Mouse (Mus musculus): ENCODE data around the gene Dock6. TPM values are rescaled to one million over a fixed set of nuclear protein-coding genes. Genes with fewer than 3 reads are reported as not detected.
"Not testable (repeated sequence)": the region's sequence is repeated elsewhere in the genome, so short reads cannot be mapped to it uniquely, and the experiment has no call there.

Gene Dock6
- polyA plus RNA-seq, 1 experiment from 2014 or later = 22.0 TPM

DNA sequence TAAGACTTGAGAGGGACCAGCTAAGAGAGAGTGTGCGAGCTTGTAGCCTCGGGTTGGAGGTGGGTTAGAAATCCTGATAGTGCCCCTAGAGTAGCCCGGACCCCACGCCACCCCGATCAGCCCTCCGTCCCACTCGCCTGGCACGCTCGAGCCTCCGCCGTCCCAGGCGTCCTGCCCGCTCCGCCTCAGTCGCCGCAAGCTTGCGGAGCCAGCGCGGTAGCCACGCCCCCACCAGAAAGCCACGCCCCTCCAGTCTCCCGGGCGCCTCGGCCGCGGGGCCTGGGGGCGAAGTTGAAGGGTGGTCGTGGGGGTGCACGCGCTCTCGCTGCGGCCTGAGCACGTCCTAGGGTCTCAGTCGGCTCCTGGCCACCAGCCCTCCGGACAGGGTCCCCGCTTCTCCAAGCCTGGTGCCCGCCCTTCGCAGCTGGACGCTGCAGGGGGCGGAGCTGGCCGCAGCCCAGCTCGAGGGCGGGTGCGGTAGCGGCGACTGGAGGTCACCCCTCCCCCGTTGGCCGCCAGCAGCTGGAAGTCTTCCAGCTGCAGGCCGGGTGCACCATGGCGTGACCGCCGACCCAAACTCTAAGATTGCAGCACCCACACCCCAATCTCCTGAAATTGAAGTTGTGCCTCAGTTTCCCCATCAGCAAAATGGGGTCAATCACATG, 54.0 kb downstream of the Dock6 start, which contains the start of gene Kank2:
Kank2 (minus strand) TSS at position 400 of the 665 bp plus-strand sequence.
- DNase-seq (ENCODE audit: low spot score) = peak; percentile 89
- WGBS = under 1% methylated on average over 52 of the region's 52 CpGs

DNA sequence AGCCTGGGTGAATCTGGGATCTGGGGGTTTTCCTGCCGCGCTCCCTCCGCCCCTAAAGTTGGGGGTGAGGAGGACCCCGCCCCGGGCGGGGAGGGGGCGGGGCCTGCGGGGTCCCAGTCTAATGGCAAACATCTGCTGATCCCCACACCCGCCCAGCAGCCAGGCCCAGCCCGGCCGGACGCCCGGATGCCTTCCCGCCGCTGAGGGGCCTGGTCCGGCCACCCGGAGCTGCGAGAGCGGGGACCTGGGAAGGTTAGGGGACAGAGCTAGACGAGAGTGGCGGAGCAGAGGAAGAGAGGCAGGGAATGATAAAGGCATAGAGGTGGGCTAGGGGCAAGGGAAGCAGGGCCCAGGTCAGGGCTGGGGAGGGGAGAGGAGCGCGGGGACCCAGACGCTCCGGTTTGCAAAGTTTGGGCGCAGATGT, 54.5 kb downstream of the Dock6 start:
- Histone ChIP-seq H3K4me1 (peaks cover 33% of the 10 kb centered on the region), H3K27me3 (ENCODE audit: low read depth, poor library complexity, severe bottlenecking) (no peaks in the 10 kb centered on the region), H3K4me3 (peak overlapping the region; percentile 85), H3K9me3 (replicated peaks) (no peaks in the 10 kb centered on the region), H3K36me3 (peaks cover 36% of the 10 kb centered on the region), H3K27ac (replicated peaks) (peak overlapping the region; percentile 91)
- peak; percentile 79 for DNase-seq (ENCODE audit: low spot score)
- WGBS = under 1% methylated on average over 26 of the region's 26 CpGs

More for the DNA sequence above, 54.0 kb downstream of the Dock6 start, which contains the start of gene Kank2:
- H3K27ac ChIP-seq (replicated peaks) = peak within 1 kb of the TSS; percentile 91
- no peaks in the 10 kb centered on the region for H3K9me3 ChIP-seq (replicated peaks)
- no peaks in the 10 kb centered on the region for H3K27me3 ChIP-seq (ENCODE audit: low read depth, poor library complexity, severe bottlenecking)
- H3K4me1 ChIP-seq = peaks cover 33% of the 10 kb centered on the region
- H3K36me3 ChIP-seq = peaks cover 30% of the 10 kb centered on the region
- peak within 1 kb of the TSS; percentile 85 for H3K4me3 ChIP-seq

DNA sequence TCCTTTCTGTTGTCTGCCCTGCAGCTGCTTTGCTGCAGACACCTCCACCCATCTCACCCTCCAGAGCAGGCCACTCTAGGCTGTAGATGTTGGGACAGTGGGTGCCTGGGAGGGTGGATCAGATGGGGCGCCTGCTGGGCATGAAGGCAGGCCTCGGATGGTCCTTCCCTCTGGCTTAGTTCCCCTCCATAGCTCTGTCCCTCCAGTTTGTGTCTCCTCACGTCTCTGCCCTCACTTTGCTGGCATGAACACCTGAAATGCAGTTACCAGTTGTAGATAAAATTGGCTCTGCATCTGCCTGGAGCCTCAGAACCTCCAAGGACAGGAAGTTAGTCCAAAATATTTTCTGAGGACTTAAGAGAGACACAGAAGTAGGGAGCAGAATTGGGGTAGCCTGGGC, 55.5 kb downstream of the Dock6 start:
- 60% methylated on average over 3 of the region's 3 CpGs for WGBS
- Histone ChIP-seq H3K4me1 (peaks cover 33% of the 10 kb centered on the region), H3K36me3 (peaks cover 43% of the 10 kb centered on the region), H3K4me3 (peak overlapping the region; percentile 85; the same call in 1 of the 2 replicates), H3K27me3 (ENCODE audit: low read depth, poor library complexity, severe bottlenecking) (no peaks in the 10 kb centered on the region), H3K9me3 (replicated peaks) (no peaks in the 10 kb centered on the region), H3K27ac (replicated peaks) (peak overlapping the region; percentile 72; the same call in 1 of the 2 replicates)
- no peak for DNase-seq (ENCODE audit: low spot score)

DNA sequence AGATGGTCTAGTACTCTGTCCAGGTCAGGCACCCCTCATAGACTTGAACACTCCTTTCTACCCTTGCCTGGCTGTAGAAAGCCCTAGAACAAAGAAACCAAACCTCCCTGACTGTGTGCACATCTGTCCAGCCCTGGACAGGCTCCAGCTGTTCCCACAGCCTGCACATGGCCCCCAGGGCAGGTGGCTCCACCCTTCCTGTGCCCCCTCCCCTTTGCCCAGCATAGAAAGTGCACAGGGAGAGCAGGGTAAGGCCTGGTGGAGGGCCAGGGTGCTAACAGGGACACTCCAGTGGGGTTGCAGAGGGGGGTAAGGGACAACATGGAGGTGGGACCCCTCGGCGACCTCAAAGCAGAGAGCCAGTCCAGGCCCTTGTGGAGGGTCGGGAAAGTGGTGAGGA, 56.2 kb downstream of the Dock6 start:
- WGBS = 70% methylated on average over 3 of the region's 3 CpGs
- DNase-seq (ENCODE audit: low spot score) = peak; percentile 26
- Histone ChIP-seq H3K36me3 (peaks cover 49% of the 10 kb centered on the region), H3K27me3 (ENCODE audit: low read depth, poor library complexity, severe bottlenecking) (no peaks in the 10 kb centered on the region), H3K9me3 (replicated peaks) (no peaks in the 10 kb centered on the region), H3K4me1 (peaks cover 33% of the 10 kb centered on the region), H3K4me3 (peak overlapping the region; percentile 85), H3K27ac (replicated peaks) (peak overlapping the region; percentile 72)

DNA sequence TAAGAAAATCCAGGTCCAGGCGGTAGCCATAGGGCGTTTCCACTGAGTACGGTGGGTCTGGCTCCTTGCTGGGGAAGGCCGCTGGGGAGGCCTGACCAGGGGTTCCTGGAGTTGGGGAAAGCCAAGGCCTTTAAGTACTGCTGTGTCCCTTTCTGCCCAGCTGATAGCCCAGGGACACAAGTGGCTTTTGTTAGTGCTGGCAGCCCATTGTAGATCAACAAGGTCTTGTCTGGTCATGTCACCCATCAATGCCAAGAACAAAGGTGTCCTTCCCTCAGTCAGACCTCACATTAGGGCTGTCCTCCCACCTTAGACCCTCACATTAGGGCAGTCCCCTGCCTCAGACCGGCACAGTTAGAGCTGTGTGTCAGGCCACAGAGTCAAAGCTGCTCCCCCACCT, 56.9 kb downstream of the Dock6 start:
- Histone ChIP-seq H3K27me3 (ENCODE audit: low read depth, poor library complexity, severe bottlenecking) (no peaks in the 10 kb centered on the region), H3K9me3 (replicated peaks) (no peaks in the 10 kb centered on the region), H3K4me1 (peaks cover 33% of the 10 kb centered on the region), H3K36me3 (peaks cover 47% of the 10 kb centered on the region), H3K27ac (replicated peaks) (peak overlapping the region; percentile 72), H3K4me3 (peak overlapping the region; percentile 85; the same call in 1 of the 2 replicates)
- DNase-seq (ENCODE audit: low spot score) = no peak
- WGBS = 90% methylated on average over 5 of the region's 5 CpGs

DNA sequence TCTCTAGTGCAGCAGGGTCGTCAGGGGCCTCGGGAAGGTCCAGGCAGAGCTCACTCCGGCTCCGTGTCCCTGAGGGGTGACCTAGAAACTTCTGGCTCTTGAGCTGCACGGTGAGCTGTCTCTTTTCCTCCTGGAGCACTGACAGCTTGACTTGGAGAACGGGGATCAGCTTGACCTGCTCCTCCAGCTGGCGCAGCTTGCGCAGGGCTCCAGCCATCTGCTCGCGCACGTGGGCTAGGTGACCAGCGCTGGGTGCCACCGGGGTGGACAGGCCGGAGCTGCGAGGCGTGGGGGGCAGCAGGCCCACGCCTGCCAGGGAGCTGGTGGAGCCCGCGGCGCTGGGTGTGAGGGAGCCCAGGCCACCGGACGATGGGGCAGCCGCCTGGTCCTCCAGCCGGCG, 57.5 kb downstream of the Dock6 start:
- H3K27ac ChIP-seq (replicated peaks) = no peak overlapping the region

DNA sequence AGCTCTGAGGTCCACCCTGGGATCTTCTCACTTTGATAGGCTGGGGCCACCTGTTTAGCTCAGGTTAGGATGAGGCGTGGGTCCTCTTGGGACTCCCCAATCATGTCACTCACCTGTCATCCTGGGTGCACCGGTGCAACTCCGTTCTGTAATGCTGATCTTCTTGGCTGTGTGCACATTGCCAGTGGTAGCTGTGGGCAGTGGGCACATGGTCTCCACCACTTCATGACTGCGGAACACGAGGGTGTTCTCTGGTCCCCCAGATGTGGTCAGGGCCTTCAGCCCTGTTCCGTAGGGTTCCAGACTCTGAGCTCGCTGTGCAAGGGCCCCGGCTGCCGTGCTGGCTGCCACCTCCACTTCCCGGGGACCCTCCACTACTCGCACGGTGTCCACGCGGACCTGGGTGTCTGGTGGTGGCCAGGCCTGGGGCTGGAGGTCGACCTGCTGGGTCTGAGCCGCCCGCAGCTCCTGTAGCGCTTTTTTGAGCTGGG, 58.0 kb downstream of the Dock6 start:
- H3K4me3 ChIP-seq = no peak overlapping the region
- peaks cover 59% of the 10 kb centered on the region for H3K36me3 ChIP-seq

More for the DNA sequence above, 57.5 kb downstream of the Dock6 start:
- DNase-seq (ENCODE audit: low spot score) = no peak
- Histone ChIP-seq H3K9me3 (replicated peaks) (no peaks in the 10 kb centered on the region), H3K27me3 (ENCODE audit: low read depth, poor library complexity, severe bottlenecking) (no peaks in the 10 kb centered on the region), H3K4me1 (peaks cover 33% of the 10 kb centered on the region), H3K36me3 (peaks cover 54% of the 10 kb centered on the region), H3K4me3 (no peak overlapping the region)
- WGBS = 94% methylated on average over 25 of the region's 25 CpGs

DNA sequence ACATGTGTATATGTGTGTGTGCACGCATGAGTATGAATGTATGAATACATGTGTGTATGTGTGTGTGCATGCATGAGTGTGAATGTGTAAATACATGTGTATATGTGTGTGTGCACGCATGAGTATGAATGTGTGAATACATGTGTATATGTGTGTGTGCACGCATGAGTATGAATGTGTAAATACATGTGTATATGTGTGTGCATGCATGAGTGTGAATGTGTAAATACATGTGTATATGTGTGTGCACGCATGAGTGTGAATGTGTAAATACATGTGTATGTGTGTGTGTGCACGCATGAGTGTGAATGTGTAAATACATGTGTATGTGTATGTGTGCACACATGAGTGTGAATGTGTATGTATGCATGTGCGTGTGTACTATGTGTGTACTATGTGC, 58.9 kb downstream of the Dock6 start:
- H3K27ac ChIP-seq (replicated peaks); H3K9me3 ChIP-seq (replicated peaks); DNase-seq (ENCODE audit: low spot score); H3K27me3 ChIP-seq (ENCODE audit: low read depth, poor library complexity, severe bottlenecking); H3K4me3 ChIP-seq: not testable (repeated sequence)
- Histone ChIP-seq H3K4me1 (peaks cover 29% of the 10 kb centered on the region), H3K36me3 (peaks cover 68% of the 10 kb centered on the region)
- WGBS = 95% methylated on average over 6 of the region's 6 CpGs

More for the DNA sequence above, 58.0 kb downstream of the Dock6 start:
- Histone ChIP-seq H3K9me3 (replicated peaks) (no peaks in the 10 kb centered on the region), H3K27me3 (ENCODE audit: low read depth, poor library complexity, severe bottlenecking) (no peaks in the 10 kb centered on the region), H3K27ac (replicated peaks) (no peak overlapping the region), H3K4me1 (peaks cover 33% of the 10 kb centered on the region)
- 97% methylated on average over 18 of the region's 18 CpGs for WGBS
- DNase-seq (ENCODE audit: low spot score) = no peak

DNA sequence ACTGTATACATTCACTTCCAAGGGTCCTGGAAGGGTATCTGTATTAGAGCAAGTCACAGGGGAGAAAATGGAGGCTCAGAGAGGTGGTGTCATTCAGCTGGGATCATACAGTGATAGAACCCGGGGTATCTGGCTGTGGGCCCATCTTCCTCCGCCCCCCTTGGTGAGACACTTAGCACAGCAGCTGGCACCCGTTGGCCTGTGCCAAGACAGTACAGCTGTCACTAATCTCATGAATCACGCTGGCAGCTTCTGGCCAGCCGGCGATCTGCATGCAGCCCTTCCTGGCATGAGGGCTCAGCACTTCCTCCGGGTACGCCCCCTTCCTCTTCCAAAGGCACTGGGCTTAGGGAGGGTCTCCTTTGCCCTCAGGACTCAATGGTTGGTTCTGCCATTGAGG, 59.8 kb downstream of the Dock6 start:
- DNase-seq (ENCODE audit: low spot score) = no peak
- peak overlapping the region; percentile 7; the same call in 1 of the 2 replicates for H3K4me3 ChIP-seq
- no peaks in the 10 kb centered on the region for H3K27me3 ChIP-seq (ENCODE audit: low read depth, poor library complexity, severe bottlenecking)
- H3K4me1 ChIP-seq = peaks cover 22% of the 10 kb centered on the region
- no peaks in the 10 kb centered on the region for H3K9me3 ChIP-seq (replicated peaks)
- 90% methylated on average over 8 of the region's 8 CpGs for WGBS
- H3K27ac ChIP-seq (replicated peaks) = no peak overlapping the region
- peaks cover 69% of the 10 kb centered on the region for H3K36me3 ChIP-seq

DNA sequence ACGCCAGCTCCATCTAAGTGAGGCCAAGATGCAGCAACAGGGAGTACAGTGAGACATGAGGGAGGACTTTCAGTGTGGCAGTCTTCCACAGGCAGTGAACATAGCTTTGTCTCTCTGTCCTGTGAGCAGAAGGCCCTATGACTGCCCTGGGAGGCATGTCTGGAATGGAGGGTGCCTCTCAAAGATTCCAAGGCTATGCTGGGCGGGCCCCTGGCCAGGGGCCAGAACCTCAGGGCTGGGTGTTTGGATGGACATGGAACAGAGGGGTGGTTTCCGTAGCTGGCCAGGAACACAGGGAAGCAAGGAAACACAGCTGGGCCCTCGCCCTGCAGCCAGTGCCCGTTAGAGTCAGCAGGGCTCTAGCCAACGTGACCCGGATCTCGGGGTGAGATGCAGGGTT, 60.6 kb downstream of the Dock6 start:
- no peak for DNase-seq (ENCODE audit: low spot score)
- WGBS = 90% methylated on average over 8 of the region's 8 CpGs
- H3K27ac ChIP-seq (replicated peaks) = no peak overlapping the region
- H3K4me3 ChIP-seq = no peak overlapping the region
- peaks cover 20% of the 10 kb centered on the region for H3K4me1 ChIP-seq
- H3K9me3 ChIP-seq (replicated peaks) = no peaks in the 10 kb centered on the region
- H3K27me3 ChIP-seq (ENCODE audit: low read depth, poor library complexity, severe bottlenecking) = no peaks in the 10 kb centered on the region
- peaks cover 69% of the 10 kb centered on the region for H3K36me3 ChIP-seq

DNA sequence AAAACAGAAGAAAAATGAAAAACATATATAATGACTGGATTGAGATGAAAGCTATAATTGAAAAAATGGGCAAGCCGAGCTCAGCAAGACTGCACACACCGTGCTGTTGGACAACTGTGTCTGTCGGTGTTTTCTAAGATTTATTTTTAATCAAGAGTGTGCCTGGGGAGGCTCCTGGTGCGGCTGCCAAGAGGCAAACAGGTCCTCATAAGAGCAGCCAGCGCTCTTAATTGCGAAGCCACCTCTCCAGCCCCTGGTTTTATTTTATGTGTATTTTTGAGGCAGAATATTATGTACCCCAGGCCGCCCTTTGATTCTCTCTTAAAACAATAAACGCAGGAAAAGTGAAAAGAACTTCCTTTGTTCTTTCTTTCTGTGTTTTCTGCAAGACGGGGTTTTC, 64.2 kb downstream of the Dock6 start:
- no peak for DNase-seq (ENCODE audit: low spot score)
- Histone ChIP-seq H3K9me3 (replicated peaks) (no peaks in the 10 kb centered on the region), H3K4me3 (no peak overlapping the region), H3K27me3 (ENCODE audit: low read depth, poor library complexity, severe bottlenecking) (no peaks in the 10 kb centered on the region), H3K4me1 (peaks cover 7% of the 10 kb centered on the region), H3K27ac (replicated peaks) (no peak overlapping the region), H3K36me3 (peaks cover 59% of the 10 kb centered on the region)
- WGBS = 89% methylated on average over 9 of the region's 9 CpGs

DNA sequence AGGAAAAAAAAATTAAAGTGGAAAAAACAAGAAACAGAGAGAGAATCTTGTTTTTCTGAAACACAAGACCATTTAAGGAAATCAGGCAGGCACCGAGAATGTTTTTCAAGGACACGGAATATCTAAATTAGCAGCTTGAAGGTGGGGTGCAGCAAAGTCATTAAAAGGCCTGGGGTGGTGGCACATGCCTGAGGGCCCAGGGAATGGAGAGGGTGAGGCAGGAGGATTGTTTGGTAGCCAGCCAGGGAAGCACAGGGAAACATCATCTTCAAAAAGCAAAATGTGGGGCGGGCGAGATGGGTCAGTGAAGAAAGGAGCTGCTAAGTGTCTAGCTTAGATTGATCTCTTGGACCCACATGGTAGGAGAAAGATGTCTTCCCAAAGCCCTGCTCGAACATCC, 64.8 kb downstream of the Dock6 start:
- 87% methylated on average over 5 of the region's 5 CpGs for WGBS
- DNase-seq (ENCODE audit: low spot score) = no peak
- Histone ChIP-seq H3K27ac (replicated peaks) (0 out of 2 replicates have a peak overlapping the region, but pooled peaks have one; percentile 70), H3K4me3 (no peak overlapping the region), H3K4me1 (peaks cover 7% of the 10 kb centered on the region), H3K27me3 (ENCODE audit: low read depth, poor library complexity, severe bottlenecking) (no peaks in the 10 kb centered on the region), H3K9me3 (replicated peaks) (no peaks in the 10 kb centered on the region), H3K36me3 (peaks cover 55% of the 10 kb centered on the region)

DNA sequence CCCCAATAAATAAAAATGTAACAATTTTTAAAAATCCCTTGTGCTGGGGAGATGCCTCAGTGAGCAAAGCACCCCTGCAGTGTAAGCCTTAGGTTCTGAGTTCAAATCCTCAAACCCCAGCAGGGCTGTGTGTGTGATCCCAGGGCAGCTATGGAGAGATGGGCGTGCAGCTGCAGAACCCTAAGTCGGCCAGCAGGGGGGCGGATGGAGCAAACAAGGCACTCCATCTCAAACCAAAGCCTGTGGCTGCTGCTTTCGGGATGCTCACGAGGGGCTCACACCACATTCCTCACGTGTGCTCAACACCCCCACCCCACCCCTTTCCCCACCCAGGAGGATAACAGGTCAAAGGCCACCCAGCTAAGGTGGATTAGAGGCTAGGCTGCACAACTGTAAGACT, 65.5 kb downstream of the Dock6 start:
- DNase-seq (ENCODE audit: low spot score) = peak; percentile 77
- no peaks in the 10 kb centered on the region for H3K27me3 ChIP-seq (ENCODE audit: low read depth, poor library complexity, severe bottlenecking)
- peaks cover 51% of the 10 kb centered on the region for H3K36me3 ChIP-seq
- peak overlapping the region; percentile 70 for H3K27ac ChIP-seq (replicated peaks)
- H3K9me3 ChIP-seq (replicated peaks) = no peaks in the 10 kb centered on the region
- H3K4me3 ChIP-seq = 0 out of 2 replicates have a peak overlapping the region, but pooled peaks have one; percentile 11
- 5% methylated on average over 6 of the region's 6 CpGs for WGBS
- peaks cover 7% of the 10 kb centered on the region for H3K4me1 ChIP-seq
